Mouse (Mus musculus) ES-Bruce4 (cell line): Measurements from ENCODE around the gene Slx1b. TPM values are rescaled to one million over a fixed set of nuclear protein-coding genes. Genes with fewer than 3 reads are reported as not detected.

ENCODE experiments used
- H3K27ac ChIP-seq: 2 replicates; pipeline ENCODE4 v1.5.1; 2012; ENCODE audit warnings: low read length, inconsistent platforms; ENCODE audit not compliant: insufficient read depth
- H3K27me3 ChIP-seq: 2 replicates; pipeline ENCODE4 v1.6.1; 2012; ENCODE audit warnings: mild to moderate bottlenecking, low read length, inconsistent platforms; ENCODE audit not compliant: control insufficient read depth, poor library complexity, insufficient read depth, severe bottlenecking
- H3K36me3 ChIP-seq: 2 replicates; pipeline ENCODE4 v1.6.1; 2012; ENCODE audit warnings: inconsistent platforms, mild to moderate bottlenecking, low read length, moderate library complexity; ENCODE audit not compliant: control insufficient read depth, poor library complexity, insufficient read depth, severe bottlenecking
- H3K4me1 ChIP-seq: one replicate; pipeline ENCODE4 v1.8.1; 2011; ENCODE audit warnings: low read length; ENCODE audit not compliant: control insufficient read depth, insufficient read depth
- H3K4me3 ChIP-seq: 2 replicates; pipeline ENCODE4 v1.5.1; 2011; ENCODE audit warnings: low read depth, mild to moderate bottlenecking, low read length
- H3K9ac ChIP-seq: 2 replicates; pipeline ENCODE4 v1.6.1; 2012; ENCODE audit warnings: low read depth, mild to moderate bottlenecking, inconsistent platforms; ENCODE audit not compliant: poor library complexity, severe bottlenecking
- H3K9me3 ChIP-seq: replicated peaks from 2 replicates; pipeline ENCODE4 v1.6.1; 2012; ENCODE audit warnings: mild to moderate bottlenecking, low read length, inconsistent platforms; ENCODE audit not compliant: control insufficient read depth, poor library complexity, insufficient read depth, severe bottlenecking
- CTCF ChIP-seq: IDR thresholded peaks from one replicate; pipeline ENCODE4 v1.8.1; 2011; ENCODE audit warnings: low read depth, low read length
- EP300 ChIP-seq: IDR thresholded peaks from 2 replicates; pipeline ENCODE4 v1.6.1; 2011; ENCODE audit warnings: low read depth, low read length; ENCODE audit not compliant: insufficient read depth
- POLR2A ChIP-seq: IDR thresholded peaks from one replicate; pipeline ENCODE4 v1.8.1; 2011; ENCODE audit warnings: low read length; ENCODE audit not compliant: insufficient read depth
- polyA plus RNA-seq: library from polyadenylated mRNA; stranded (reverse); fragments of >200 nt; gene quantifications from 2 replicates; pipeline ENCODE4 v1.2.4, GENCODE M21; 2011; ENCODE audit warnings: low read depth; ENCODE audit not compliant: missing spikeins, insufficient read depth, insufficient read length

Slx1b gene
- polyA plus RNA-seq, 1 experiment: 16.6 TPM

- peaks cover 2% of the 10 kb centered on the region for H3K4me1 ChIP-seq
- TF ChIP-seq POLR2A (no peak), EP300 (0 out of 2 replicates have a peak, but pooled peaks have one; percentile 52)
- peak overlapping the region; percentile 83 for H3K4me3 ChIP-seq
- H3K36me3 ChIP-seq: peaks cover 14% of the 10 kb centered on the region
- no peaks in the 10 kb centered on the region for H3K9me3 ChIP-seq
- H3K9ac ChIP-seq: peak overlapping the region; percentile 81
- H3K27ac ChIP-seq: peak overlapping the region; percentile 86
- H3K27me3 ChIP-seq: no peaks in the 10 kb centered on the region
These were observed 1.0 kb downstream of the Slx1b start for GRCm38 (mm10) chr7:126694441-126695051.

GRCm38 (mm10) chr7:126693781-126694180, 1.8 kb downstream of the Slx1b start:
- peaks cover 2% of the 10 kb centered on the region for H3K4me1 ChIP-seq
- no peak for TF ChIP-seq POLR2A
- TF ChIP-seq EP300: no peak
- TF ChIP-seq CTCF: no peak
- H3K27me3 ChIP-seq: no peaks in the 10 kb centered on the region
- H3K27ac ChIP-seq: peak overlapping the region; percentile 30
- H3K4me3 ChIP-seq: peak overlapping the region; percentile 46
- no peaks in the 10 kb centered on the region for H3K9me3 ChIP-seq
- peaks cover 14% of the 10 kb centered on the region for H3K36me3 ChIP-seq
- no peak overlapping the region for H3K9ac ChIP-seq

- H3K9me3 ChIP-seq: no peaks in the 10 kb centered on the region
- peaks cover 2% of the 10 kb centered on the region for H3K4me1 ChIP-seq
- peak overlapping the region; percentile 30; the same call in 1 of the 2 replicates for H3K27ac ChIP-seq
- no peak for TF ChIP-seq EP300
- no peak for TF ChIP-seq POLR2A
- TF ChIP-seq CTCF: peak; percentile 80
- H3K4me3 ChIP-seq: no peak overlapping the region; the same call in 1 of the 2 replicates
- H3K27me3 ChIP-seq: no peaks in the 10 kb centered on the region
- no peak overlapping the region for H3K9ac ChIP-seq
- H3K36me3 ChIP-seq: peaks cover 14% of the 10 kb centered on the region
These were observed 2.3 kb downstream of the Slx1b start for GRCm38 (mm10) chr7:126693256-126693655.

- TF ChIP-seq CTCF (no peak), POLR2A (no peak), EP300 (no peak)
- Histone ChIP-seq H3K27me3 (no peaks in the 10 kb centered on the region), H3K27ac (no peak overlapping the region), H3K4me3 (peak overlapping the region; percentile 0; the same call in 1 of the 2 replicates), H3K9me3 (no peaks in the 10 kb centered on the region), H3K36me3 (peaks cover 14% of the 10 kb centered on the region), H3K9ac (0 out of 2 replicates have a peak overlapping the region, but pooled peaks have one; percentile 15), H3K4me1 (peaks cover 2% of the 10 kb centered on the region)
These were observed 3.2 kb downstream of the Slx1b start for GRCm38 (mm10) chr7:126692426-126692825.

GRCm38 (mm10) chr7:126691676-126692075, 3.9 kb downstream of the Slx1b start:
- H3K36me3 ChIP-seq: peaks cover 14% of the 10 kb centered on the region
- no peaks in the 10 kb centered on the region for H3K27me3 ChIP-seq
- no peak overlapping the region for H3K9ac ChIP-seq
- H3K4me1 ChIP-seq: peaks cover 2% of the 10 kb centered on the region
- H3K4me3 ChIP-seq: no peak overlapping the region
- TF ChIP-seq EP300 (no peak), POLR2A (no peak), CTCF (no peak)
- no peak overlapping the region for H3K27ac ChIP-seq
- no peaks in the 10 kb centered on the region for H3K9me3 ChIP-seq

GRCm38 (mm10) chr7:126690737-126691136, 4.8 kb downstream of the Slx1b start:
- no peak for TF ChIP-seq EP300
- no peak for TF ChIP-seq CTCF
- TF ChIP-seq POLR2A: no peak
- Histone ChIP-seq H3K27me3 (no peaks in the 10 kb centered on the region), H3K4me3 (no peak overlapping the region), H3K9ac (no peak overlapping the region), H3K9me3 (no peaks in the 10 kb centered on the region), H3K4me1 (peaks cover 2% of the 10 kb centered on the region), H3K36me3 (peaks cover 14% of the 10 kb centered on the region), H3K27ac (no peak overlapping the region)
